Mouse (Mus musculus) liver, embryonic 16.5 days (tissue): ENCODE measurements around the gene Prn. TPM values are rescaled to one million over a fixed set of nuclear protein-coding genes. Genes with fewer than 3 reads are reported as not detected.

Source experiments
- ATAC-seq: fragments of 200-750 bp; cut with Nextera tagmentation; 2 replicates; pipeline ENCODE4 v1.8.0; 2017; ENCODE audit warnings: low read depth, mild to moderate bottlenecking, moderate number of reproducible peaks, moderate library complexity
- H3K27ac ChIP-seq: fragments of 300-500 bp; sonication (generic); 2 replicates; pipeline ENCODE4 v1.5.1; 2014; ENCODE audit warnings: mild to moderate bottlenecking, low read length
- H3K27me3 ChIP-seq: fragments of 300-500 bp; sonication (generic); 2 replicates; pipeline ENCODE4 v1.6.1; 2014; ENCODE audit warnings: low read depth, low read length, mixed read lengths; ENCODE audit not compliant: control insufficient read depth, insufficient read depth
- H3K36me3 ChIP-seq: fragments of 300-500 bp; sonication (generic); 2 replicates; pipeline ENCODE4 v1.6.1; 2014; ENCODE audit warnings: mild to moderate bottlenecking; ENCODE audit not compliant: control insufficient read depth, insufficient read depth
- H3K4me1 ChIP-seq: fragments of 300-500 bp; sonication (generic); 2 replicates; pipeline ENCODE4 v1.6.1; 2014; ENCODE audit warnings: low read depth, low read length, mixed read lengths; ENCODE audit not compliant: control insufficient read depth
- H3K4me2 ChIP-seq: fragments of 300-500 bp; sonication (generic); 2 replicates; pipeline ENCODE4 v1.6.1; 2014; ENCODE audit warnings: low read depth, low read length, mixed read lengths
- H3K4me3 ChIP-seq: fragments of 300-500 bp; sonication (generic); 2 replicates; pipeline ENCODE4 v1.5.1; 2014; ENCODE audit warnings: low read depth, mild to moderate bottlenecking, low read length
- H3K9ac ChIP-seq: fragments of 300-500 bp; sonication (generic); 2 replicates; pipeline ENCODE4 v1.6.1; 2014; ENCODE audit warnings: low read depth, low read length
- H3K9me3 ChIP-seq: fragments of 300-500 bp; sonication (generic); replicated peaks from 2 replicates; pipeline ENCODE4 v1.6.1; 2016; ENCODE audit warnings: low read length; ENCODE audit not compliant: control insufficient read depth
- WGBS: fragments of 180-500 bp; shearing (Covaris S2); extraction: QIAGEN DNeasy Blood & Tissue Kit; methylation state at CpG from one replicate; pipeline ENCODE4 v1.1.7; 2014; ENCODE audit not compliant: insufficient replicate concordance; 5-methylcytosine and 5-hydroxymethylcytosine counted together
- polyA plus RNA-seq: library from polyadenylated mRNA; unstranded; fragments of >200 nt; fragmentation: Nextera tagmentation; extraction: Ambion mirVana; gene quantifications from 2 replicates; pipeline ENCODE4 v1.2.1, GENCODE M21; 2015

Gene Prn
- polyA plus RNA-seq, 1 experiment from 2014 or later: not detected

- Histone ChIP-seq H3K4me2 (no peak overlapping the region), H3K9me3 (no peaks in the 10 kb centered on the region), H3K4me3 (no peak overlapping the region), H3K27me3 (no peaks in the 10 kb centered on the region), H3K9ac (no peak overlapping the region), H3K4me1 (no peaks in the 10 kb centered on the region), H3K36me3 (no peaks in the 10 kb centered on the region), H3K27ac (no peak overlapping the region)
- ATAC-seq: no peak
- WGBS: 30% methylated on average over 2 of the region's 2 CpGs
These were observed 82.7 kb downstream of the Prn start for GRCm38 (mm10) chr2:131992487-131992886.

- Histone ChIP-seq H3K4me3 (no peak overlapping the region), H3K36me3 (no peaks in the 10 kb centered on the region), H3K4me1 (no peaks in the 10 kb centered on the region), H3K27ac (no peak overlapping the region), H3K9ac (no peak overlapping the region), H3K9me3 (no peaks in the 10 kb centered on the region), H3K27me3 (no peaks in the 10 kb centered on the region), H3K4me2 (no peak overlapping the region)
- no peak for ATAC-seq
- 61% methylated on average over 4 of the region's 4 CpGs for WGBS
These were observed 83.4 kb downstream of the Prn start for GRCm38 (mm10) chr2:131993151-131993550.

DNA sequence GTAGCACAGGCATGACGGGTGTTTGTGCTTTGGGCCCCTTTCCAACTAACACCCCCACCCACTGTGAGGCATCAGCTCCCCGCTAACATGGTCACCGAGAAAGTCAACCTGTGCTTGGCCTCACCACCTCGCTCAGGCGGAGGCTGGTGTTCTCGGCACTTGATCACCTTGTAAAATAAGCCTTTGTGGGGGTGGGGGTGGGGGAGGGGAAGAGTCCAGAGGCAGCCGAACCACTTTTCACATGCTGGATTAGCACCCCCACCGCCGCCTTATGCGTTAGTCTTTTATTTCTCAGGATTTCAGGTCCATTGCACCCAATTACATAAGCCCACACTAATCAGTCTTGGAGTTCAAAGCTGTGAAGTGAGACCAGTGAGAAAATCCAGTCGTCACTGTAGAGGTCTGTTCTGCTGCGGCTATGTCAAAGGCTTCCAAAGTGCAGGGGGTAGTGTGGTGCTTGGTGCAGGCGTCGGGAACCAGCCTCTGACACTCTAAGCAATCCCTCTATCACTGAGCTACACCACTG lies 83.9 kb downstream of the Prn start:
- H3K4me1 ChIP-seq: no peaks in the 10 kb centered on the region
- H3K27ac ChIP-seq: no peak overlapping the region
- H3K36me3 ChIP-seq: no peaks in the 10 kb centered on the region
- H3K4me3 ChIP-seq: no peak overlapping the region
- H3K4me2 ChIP-seq: no peak overlapping the region
- no peaks in the 10 kb centered on the region for H3K27me3 ChIP-seq
- 54% methylated on average over 14 of the region's 14 CpGs for WGBS
- no peaks in the 10 kb centered on the region for H3K9me3 ChIP-seq
- ATAC-seq: no peak
- H3K9ac ChIP-seq: no peak overlapping the region

GRCm38 (mm10) chr2:131994971-131995370 lies 85.2 kb downstream of the Prn start:
- Histone ChIP-seq H3K27ac (no peak overlapping the region), H3K9me3 (no peaks in the 10 kb centered on the region), H3K4me3 (no peak overlapping the region), H3K27me3 (no peaks in the 10 kb centered on the region), H3K4me2 (no peak overlapping the region), H3K4me1 (no peaks in the 10 kb centered on the region), H3K9ac (no peak overlapping the region), H3K36me3 (no peaks in the 10 kb centered on the region)
- ATAC-seq: no peak
- 71% methylated on average over 6 of the region's 6 CpGs for WGBS

- Histone ChIP-seq H3K4me2 (no peak overlapping the region), H3K4me3 (no peak overlapping the region), H3K27me3 (no peaks in the 10 kb centered on the region), H3K9me3 (no peaks in the 10 kb centered on the region), H3K27ac (no peak overlapping the region), H3K36me3 (no peaks in the 10 kb centered on the region), H3K4me1 (no peaks in the 10 kb centered on the region), H3K9ac (no peak overlapping the region)
- ATAC-seq: no peak
- WGBS: 67% methylated on average over 12 of the region's 12 CpGs
These were observed 86.0 kb downstream of the Prn start for GRCm38 (mm10) chr2:131995742-131996141.

DNA sequence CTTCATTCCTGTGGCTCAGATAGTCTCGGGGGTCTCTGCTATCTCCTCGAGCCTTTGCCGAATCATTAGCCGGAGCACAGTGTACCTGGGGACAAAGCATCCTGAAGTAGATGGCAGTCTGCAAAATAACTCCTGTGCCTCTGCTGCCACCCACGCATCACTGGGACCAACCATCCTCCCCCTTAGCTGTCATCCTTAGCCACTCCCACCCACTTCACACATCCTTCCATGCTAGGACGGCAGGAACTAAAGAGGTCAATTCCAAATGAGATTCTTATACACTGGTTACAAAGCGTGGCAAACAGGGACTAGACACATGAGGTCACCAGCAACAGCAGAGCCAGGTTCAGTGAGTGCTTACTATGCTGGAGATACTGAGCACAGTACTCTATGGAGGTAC lies 86.6 kb downstream of the Prn start:
- H3K9me3 ChIP-seq: no peaks in the 10 kb centered on the region
- no peak overlapping the region for H3K27ac ChIP-seq
- H3K36me3 ChIP-seq: no peaks in the 10 kb centered on the region
- H3K4me3 ChIP-seq: no peak overlapping the region
- WGBS: 72% methylated on average over 7 of the region's 7 CpGs
- no peak overlapping the region for H3K4me2 ChIP-seq
- H3K4me1 ChIP-seq: no peaks in the 10 kb centered on the region
- no peaks in the 10 kb centered on the region for H3K27me3 ChIP-seq
- no peak overlapping the region for H3K9ac ChIP-seq
- no peak for ATAC-seq

DNA sequence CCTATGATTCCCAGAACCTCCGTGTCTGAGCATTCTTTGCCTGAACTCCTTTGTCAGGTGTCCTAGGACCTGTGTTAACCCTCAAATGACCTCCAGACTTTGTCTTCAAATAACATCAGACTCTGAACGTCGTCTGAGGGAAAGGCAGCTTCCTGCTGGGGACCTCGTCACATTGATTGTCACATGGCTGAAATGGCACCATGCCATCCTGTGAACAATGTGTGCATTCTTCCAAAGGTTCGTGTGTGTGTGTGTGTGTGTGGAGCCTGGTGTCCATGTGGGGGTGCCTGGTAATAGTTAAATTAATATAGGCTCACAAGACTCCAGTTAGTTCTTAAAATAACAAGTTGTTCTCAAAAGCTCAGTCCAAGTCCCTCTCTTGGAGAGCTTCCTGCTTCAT lies 87.6 kb downstream of the Prn start:
- no peak overlapping the region for H3K9ac ChIP-seq
- no peak overlapping the region for H3K27ac ChIP-seq
- H3K27me3 ChIP-seq: no peaks in the 10 kb centered on the region
- 42% methylated on average over 5 of the region's 5 CpGs for WGBS
- H3K9me3 ChIP-seq: no peaks in the 10 kb centered on the region
- no peaks in the 10 kb centered on the region for H3K4me1 ChIP-seq
- H3K36me3 ChIP-seq: no peaks in the 10 kb centered on the region
- no peak overlapping the region for H3K4me2 ChIP-seq
- no peak overlapping the region for H3K4me3 ChIP-seq
- ATAC-seq: no peak

GRCm38 (mm10) chr2:132001696-132002334 lies 92.1 kb downstream of the Prn start:
- Histone ChIP-seq H3K4me1 (no peaks in the 10 kb centered on the region), H3K4me2 (no peak overlapping the region), H3K9me3 (no peaks in the 10 kb centered on the region), H3K4me3 (no peak overlapping the region), H3K9ac (no peak overlapping the region), H3K27ac (no peak overlapping the region), H3K36me3 (no peaks in the 10 kb centered on the region), H3K27me3 (no peaks in the 10 kb centered on the region)
- 69% methylated on average over 13 of the region's 13 CpGs for WGBS
- no peak for ATAC-seq

DNA sequence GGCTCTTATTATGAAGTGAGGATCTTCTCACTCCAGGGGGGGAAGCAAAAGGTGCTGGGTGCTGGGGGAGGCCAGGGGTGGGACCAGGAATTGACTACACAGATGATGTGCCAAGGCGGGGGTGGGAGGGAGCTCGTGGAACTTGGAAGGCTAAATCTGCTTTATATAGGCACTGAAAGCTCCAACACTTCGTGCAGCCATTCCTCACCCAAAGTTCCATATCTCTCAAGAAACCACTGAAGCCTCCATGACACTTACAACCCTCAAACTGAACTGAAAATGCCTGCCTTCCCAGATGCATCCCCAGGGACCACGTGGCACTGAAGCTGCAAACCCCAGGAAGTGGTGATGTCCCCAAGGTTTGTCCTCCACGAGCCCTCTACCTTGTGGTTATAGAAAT lies 94.2 kb downstream of the Prn start:
- Histone ChIP-seq H3K4me3 (no peak overlapping the region), H3K36me3 (no peaks in the 10 kb centered on the region), H3K4me1 (no peaks in the 10 kb centered on the region), H3K4me2 (no peak overlapping the region), H3K9ac (no peak overlapping the region), H3K9me3 (no peaks in the 10 kb centered on the region), H3K27me3 (no peaks in the 10 kb centered on the region), H3K27ac (no peak overlapping the region)
- ATAC-seq: no peak
- 47% methylated on average over 5 of the region's 5 CpGs for WGBS
